Mouse (Mus musculus): ENCODE measurements around the gene Ube4b. TPM values are rescaled to one million over a fixed set of nuclear protein-coding genes. Genes with fewer than 3 reads are reported as not detected.

Ube4b gene
- polyA plus RNA-seq, 1 experiment from 2014 or later = 39.0 TPM

- Histone ChIP-seq H3K9me3 (no peaks in the 10 kb centered on the region), H3K4me2 (replicated peaks) (peak overlapping the region; percentile 80), H3K36me3 (no peaks in the 10 kb centered on the region), H3K4me1 (replicated peaks) (peaks cover 13% of the 10 kb centered on the region; the same call in 1 of the 2 replicates), H3K27me3 (replicated peaks) (no peaks in the 10 kb centered on the region), H3K4me3 (replicated peaks) (peak overlapping the region; percentile 79), H3K27ac (peak overlapping the region; percentile 90), H3K9ac (peak overlapping the region; percentile 80)
- no peak for ATAC-seq
- 46% methylated on average over 14 of the region's 14 CpGs for WGBS
Observed at GRCm38 (mm10) chr4:149305761-149306711, 120.5 kb downstream of the Ube4b start.

DNA sequence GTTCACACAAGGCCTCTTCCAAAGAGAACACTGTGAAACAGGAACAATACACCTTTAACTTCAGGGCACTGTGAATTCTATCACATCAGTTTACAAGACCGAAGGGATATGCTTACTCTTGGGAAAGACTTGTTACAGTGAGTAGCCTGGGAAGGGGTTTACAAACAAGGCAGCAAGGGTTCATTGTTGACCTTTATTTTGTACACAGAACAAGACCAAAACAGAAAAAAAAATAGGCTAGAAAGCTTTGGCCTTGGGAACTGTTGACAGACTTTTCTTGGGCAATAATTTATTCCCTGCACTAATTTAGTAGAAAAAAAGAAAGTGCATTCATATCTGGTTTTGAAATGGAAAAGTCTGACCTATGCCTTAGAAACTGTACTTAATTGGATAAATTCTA is 122.1 kb downstream of the Ube4b start:
- Histone ChIP-seq H3K27me3 (replicated peaks) (no peaks in the 10 kb centered on the region), H3K27ac (no peak overlapping the region), H3K4me3 (replicated peaks) (no peak overlapping the region), H3K36me3 (no peaks in the 10 kb centered on the region), H3K9me3 (no peaks in the 10 kb centered on the region), H3K9ac (no peak overlapping the region), H3K4me1 (replicated peaks) (peaks cover 13% of the 10 kb centered on the region; the same call in 1 of the 2 replicates), H3K4me2 (replicated peaks) (no peak overlapping the region)
- 78% methylated on average over 1 of the region's 1 CpGs for WGBS
- no peak for ATAC-seq

DNA sequence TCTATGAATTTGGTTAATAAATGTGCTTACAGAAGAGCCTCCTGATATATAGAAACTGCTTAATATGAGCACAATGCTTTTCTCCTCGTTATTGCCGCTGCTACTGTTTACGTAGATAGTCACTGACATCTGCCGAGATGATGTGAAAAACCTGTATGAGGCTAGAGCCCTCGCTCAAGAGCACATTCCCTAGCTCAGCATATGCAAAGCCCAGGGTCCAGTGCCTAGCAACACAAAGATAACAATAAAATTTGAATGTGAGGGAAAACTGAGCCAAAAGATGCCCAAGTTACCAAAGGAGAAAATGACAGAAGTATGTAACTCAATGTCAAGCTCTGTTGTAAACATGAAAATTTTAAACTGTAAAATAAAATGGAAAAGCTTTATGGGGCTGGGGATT is 123.0 kb downstream of the Ube4b start:
- Histone ChIP-seq H3K9ac (no peak overlapping the region), H3K4me2 (replicated peaks) (no peak overlapping the region), H3K9me3 (no peaks in the 10 kb centered on the region), H3K27me3 (replicated peaks) (no peaks in the 10 kb centered on the region), H3K36me3 (no peaks in the 10 kb centered on the region), H3K27ac (no peak overlapping the region), H3K4me1 (replicated peaks) (peaks cover 13% of the 10 kb centered on the region; the same call in 1 of the 2 replicates), H3K4me3 (replicated peaks) (no peak overlapping the region)
- ATAC-seq = no peak
- 40% methylated on average over 5 of the region's 5 CpGs for WGBS

- WGBS = 76% methylated on average over 5 of the region's 5 CpGs
- ATAC-seq = no peak
Observed at GRCm38 (mm10) chr4:149302751-149303150, 123.8 kb downstream of the Ube4b start.

GRCm38 (mm10) chr4:149302136-149302535 is 124.4 kb downstream of the Ube4b start:
- H3K27me3 ChIP-seq (replicated peaks) = no peaks in the 10 kb centered on the region
- no peaks in the 10 kb centered on the region for H3K9me3 ChIP-seq

More at GRCm38 (mm10) chr4:149302751-149303150, 123.8 kb downstream of the Ube4b start:
- Histone ChIP-seq H3K9me3 (no peaks in the 10 kb centered on the region), H3K9ac (no peak overlapping the region), H3K4me1 (replicated peaks) (peaks cover 13% of the 10 kb centered on the region; the same call in 1 of the 2 replicates), H3K27ac (no peak overlapping the region), H3K27me3 (replicated peaks) (no peaks in the 10 kb centered on the region), H3K4me3 (replicated peaks) (no peak overlapping the region), H3K36me3 (no peaks in the 10 kb centered on the region), H3K4me2 (replicated peaks) (no peak overlapping the region)

DNA sequence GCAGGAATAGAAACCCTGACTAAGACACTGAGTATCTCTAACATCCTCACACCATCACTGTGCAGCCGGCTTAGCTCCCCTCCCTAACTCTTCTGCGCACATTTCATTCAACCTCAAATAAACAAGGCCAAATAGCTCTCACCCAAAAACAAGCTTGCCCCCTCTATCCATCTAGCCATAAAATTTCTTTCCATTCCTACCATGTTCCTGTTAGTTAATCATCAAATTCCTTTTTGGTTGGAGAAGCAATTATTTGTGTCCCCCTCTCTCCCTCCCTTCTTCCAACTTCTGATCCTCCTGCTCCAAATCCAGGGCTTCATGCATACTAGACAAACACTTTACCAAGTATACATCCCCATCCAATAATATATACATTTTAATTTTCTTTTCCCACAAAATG is 130.0 kb downstream of the Ube4b start:
- no peak overlapping the region for H3K27ac ChIP-seq
- no peaks in the 10 kb centered on the region for H3K9me3 ChIP-seq

More at GRCm38 (mm10) chr4:149302136-149302535, 124.4 kb downstream of the Ube4b start:
- Histone ChIP-seq H3K27ac (no peak overlapping the region), H3K4me1 (replicated peaks) (peaks cover 13% of the 10 kb centered on the region; the same call in 1 of the 2 replicates), H3K4me2 (replicated peaks) (no peak overlapping the region), H3K9ac (no peak overlapping the region), H3K4me3 (replicated peaks) (no peak overlapping the region), H3K36me3 (no peaks in the 10 kb centered on the region)
- no peak for ATAC-seq
- WGBS = 47% methylated on average over 3 of the region's 3 CpGs

GRCm38 (mm10) chr4:149292984-149293383 is 133.6 kb downstream of the Ube4b start:
- no peak overlapping the region for H3K4me3 ChIP-seq (replicated peaks)
- no peaks in the 10 kb centered on the region for H3K9me3 ChIP-seq
- peaks cover 8% of the 10 kb centered on the region for H3K4me1 ChIP-seq (replicated peaks)
- 54% methylated on average over 5 of the region's 5 CpGs for WGBS
- H3K9ac ChIP-seq = no peak overlapping the region
- H3K27ac ChIP-seq = no peak overlapping the region
- ATAC-seq = 0 out of 2 replicates have a peak, but pooled peaks have one; percentile 39
- no peak overlapping the region for H3K4me2 ChIP-seq (replicated peaks)
- peaks cover 2% of the 10 kb centered on the region; the same call in 1 of the 2 replicates for H3K36me3 ChIP-seq
- no peaks in the 10 kb centered on the region for H3K27me3 ChIP-seq (replicated peaks)

More for the DNA sequence above, 130.0 kb downstream of the Ube4b start:
- Histone ChIP-seq H3K4me1 (replicated peaks) (peaks cover 8% of the 10 kb centered on the region), H3K9ac (no peak overlapping the region), H3K27me3 (replicated peaks) (no peaks in the 10 kb centered on the region), H3K36me3 (no peaks in the 10 kb centered on the region), H3K4me2 (replicated peaks) (no peak overlapping the region), H3K4me3 (replicated peaks) (no peak overlapping the region)
- no peak for ATAC-seq
- 70% methylated on average over 2 of the region's 2 CpGs for WGBS

DNA sequence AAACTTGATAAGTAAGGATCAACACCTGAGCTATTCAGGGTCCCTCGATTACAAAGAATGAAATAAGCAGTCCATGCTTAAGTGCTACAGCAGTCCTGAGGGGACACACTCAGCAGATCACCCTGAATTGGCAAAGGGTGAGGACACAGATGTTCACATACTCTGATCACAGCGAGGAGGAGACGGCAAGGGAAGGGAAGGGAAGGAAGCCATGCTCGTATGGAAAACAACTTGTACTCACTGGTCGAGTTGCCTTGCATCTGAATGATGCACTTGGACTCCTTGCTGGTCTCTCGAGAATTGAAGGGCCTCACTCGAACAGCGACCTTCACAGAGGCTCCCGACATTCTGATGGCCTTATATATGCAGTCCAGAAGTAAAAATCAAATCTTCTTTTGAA is 135.5 kb downstream of the Ube4b start:
- Histone ChIP-seq H3K4me1 (replicated peaks) (peaks cover 11% of the 10 kb centered on the region), H3K9ac (no peak overlapping the region), H3K27ac (no peak overlapping the region), H3K4me3 (replicated peaks) (no peak overlapping the region), H3K27me3 (replicated peaks) (no peaks in the 10 kb centered on the region), H3K36me3 (peaks cover 2% of the 10 kb centered on the region; the same call in 1 of the 2 replicates), H3K9me3 (no peaks in the 10 kb centered on the region), H3K4me2 (replicated peaks) (no peak overlapping the region)
- 85% methylated on average over 9 of the region's 9 CpGs for WGBS
- no peak for ATAC-seq

DNA sequence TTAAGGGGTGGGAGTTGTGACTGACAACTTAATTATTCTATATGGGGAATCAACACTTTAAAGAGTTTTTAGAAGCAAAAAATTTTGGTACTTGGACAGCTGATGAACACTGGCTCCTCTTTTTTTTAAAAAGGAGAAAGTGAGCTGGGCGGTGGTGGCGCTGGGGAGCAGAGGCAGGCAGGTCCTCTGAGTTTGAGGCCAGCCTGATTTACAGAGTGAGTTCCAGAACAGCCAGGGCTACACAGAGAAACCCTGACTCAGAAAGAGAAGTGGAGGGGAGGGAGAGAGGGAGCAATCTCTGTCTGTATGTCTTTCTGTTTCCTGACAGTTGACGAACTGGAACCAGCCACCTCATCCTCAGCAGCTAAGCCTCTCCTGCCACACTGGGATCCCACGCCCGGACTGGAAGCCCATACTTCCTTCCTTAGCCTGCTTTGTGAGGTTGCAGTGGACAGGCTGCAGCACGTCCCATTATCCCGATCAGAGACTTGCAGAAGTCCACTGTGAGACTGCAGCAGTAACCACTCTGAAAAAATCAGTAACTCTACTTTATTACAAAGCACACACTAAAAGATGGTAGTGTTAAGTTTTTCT is 136.3 kb downstream of the Ube4b start:
- Histone ChIP-seq H3K36me3 (peaks cover 2% of the 10 kb centered on the region; the same call in 1 of the 2 replicates), H3K27me3 (replicated peaks) (no peaks in the 10 kb centered on the region), H3K4me3 (replicated peaks) (no peak overlapping the region), H3K9me3 (no peaks in the 10 kb centered on the region), H3K27ac (no peak overlapping the region), H3K9ac (no peak overlapping the region), H3K4me1 (replicated peaks) (peaks cover 13% of the 10 kb centered on the region), H3K4me2 (replicated peaks) (no peak overlapping the region)
- 84% methylated on average over 7 of the region's 7 CpGs for WGBS
- ATAC-seq = no peak

DNA sequence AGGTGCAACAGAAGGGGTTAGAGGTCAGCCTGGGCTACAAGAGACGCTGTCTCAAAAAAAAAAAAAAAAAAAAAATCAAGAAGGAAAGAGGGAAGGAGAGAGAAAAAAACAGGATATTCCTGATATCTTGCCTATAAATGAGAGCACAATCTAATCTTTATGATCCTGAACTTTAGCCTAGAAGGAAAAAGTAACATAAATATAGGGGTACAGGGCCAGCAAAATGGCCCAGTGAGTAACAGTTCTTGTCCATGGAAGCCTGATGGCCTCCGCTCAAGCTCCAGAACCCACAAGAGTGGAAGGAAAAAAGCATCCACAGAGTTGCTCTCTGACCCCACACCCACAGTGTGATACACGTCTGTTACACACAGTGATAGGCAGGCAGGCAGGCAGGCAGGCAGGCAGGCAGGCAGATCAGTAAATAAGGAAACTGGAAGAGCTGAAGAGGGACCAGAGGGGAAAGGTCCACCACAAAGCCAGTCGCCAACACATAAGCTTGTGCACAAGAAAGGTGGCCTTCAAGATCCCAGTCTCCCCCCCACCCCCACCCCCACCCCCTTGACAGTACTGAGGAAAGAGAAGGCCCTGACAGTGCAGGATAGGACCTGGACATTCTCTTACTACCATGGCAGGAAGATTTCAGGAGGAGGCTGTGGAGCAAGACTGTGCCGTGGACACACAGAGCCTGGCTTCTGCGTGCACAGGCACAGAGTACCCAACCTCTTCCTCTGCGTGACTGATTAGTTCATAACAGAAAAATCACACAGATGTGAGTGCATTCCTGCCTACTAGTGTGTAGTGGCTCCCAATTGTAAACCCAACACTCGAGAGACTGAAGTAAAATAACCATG is 140.0 kb downstream of the Ube4b start:
- ATAC-seq = peak; percentile 85
- Histone ChIP-seq H3K4me3 (replicated peaks) (no peak overlapping the region), H3K4me1 (replicated peaks) (0 out of 2 replicates have a peak, but pooled peaks cover 9% of the 10 kb centered on the region), H3K27ac (peak overlapping the region; percentile 36; the same call in 1 of the 2 replicates), H3K36me3 (peaks cover 2% of the 10 kb centered on the region; the same call in 1 of the 2 replicates), H3K9ac (no peak overlapping the region), H3K27me3 (replicated peaks) (no peaks in the 10 kb centered on the region), H3K4me2 (replicated peaks) (0 out of 2 replicates have a peak overlapping the region, but pooled peaks have one; percentile 9), H3K9me3 (no peaks in the 10 kb centered on the region)
- 62% methylated on average over 8 of the region's 8 CpGs for WGBS

DNA sequence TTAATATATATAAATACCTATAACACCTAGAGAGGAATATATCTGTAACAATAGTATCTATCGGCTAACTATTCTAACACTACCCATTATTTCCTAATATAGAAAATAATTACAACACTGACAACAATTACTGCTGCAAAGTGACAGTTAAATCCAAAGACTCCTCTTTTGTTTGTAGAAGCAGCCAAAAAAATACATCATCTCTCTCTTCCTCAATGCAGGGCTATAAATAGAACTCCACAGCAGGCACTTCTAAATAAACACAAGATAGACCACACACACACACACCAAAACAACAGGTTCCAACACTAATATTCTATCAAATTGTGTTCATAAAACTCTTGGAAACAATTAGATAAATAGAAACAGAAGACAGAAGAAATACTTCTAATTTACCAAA is 140.9 kb downstream of the Ube4b start:
- Histone ChIP-seq H3K4me2 (replicated peaks) (no peak overlapping the region), H3K36me3 (peaks cover 2% of the 10 kb centered on the region; the same call in 1 of the 2 replicates), H3K27me3 (replicated peaks) (no peaks in the 10 kb centered on the region), H3K4me1 (replicated peaks) (0 out of 2 replicates have a peak, but pooled peaks cover 9% of the 10 kb centered on the region), H3K27ac (no peak overlapping the region), H3K9me3 (no peaks in the 10 kb centered on the region), H3K9ac (no peak overlapping the region), H3K4me3 (replicated peaks) (no peak overlapping the region)
- no peak for ATAC-seq
- WGBS = 61% methylated on average over 1 of the region's 1 CpGs
